Mouse (Mus musculus) limb, embryonic 11.5 days (tissue): ENCODE data around the gene Pusl1. TPM values are rescaled to one million over a fixed set of nuclear protein-coding genes. Genes with fewer than 3 reads are reported as not detected.

Source experiments
- ATAC-seq: fragments of 200-750 bp; cut with Nextera tagmentation; 2 replicates; pipeline ENCODE4 v1.8.0; 2017; ENCODE audit warnings: low read depth; ENCODE audit not compliant: insufficient number of reproducible peaks, low FRiP score, low TSS enrichment
- DNase-seq: peaks from one replicate; pipeline ENCODE4 v3.0.0-alpha.2; 2015; ENCODE audit warnings: low spot score
- H3K27ac ChIP-seq: fragments of 300-500 bp; sonication (generic); replicated peaks from 2 replicates; pipeline ENCODE4 v1.5.1; 2014; ENCODE audit warnings: low read depth, mild to moderate bottlenecking, low read length
- H3K27me3 ChIP-seq: fragments of 300-500 bp; sonication (generic); 2 replicates; pipeline ENCODE4 v1.6.1; 2014; ENCODE audit warnings: mild to moderate bottlenecking, low read length, mixed read lengths; ENCODE audit not compliant: control insufficient read depth, insufficient read depth
- H3K36me3 ChIP-seq: fragments of 300-500 bp; sonication (generic); 2 replicates; pipeline ENCODE4 v1.6.1; 2014; ENCODE audit warnings: mild to moderate bottlenecking, low read length, moderate library complexity, mixed read lengths; ENCODE audit not compliant: control insufficient read depth, insufficient read depth
- H3K4me1 ChIP-seq: fragments of 300-500 bp; sonication (generic); 2 replicates; pipeline ENCODE4 v1.6.1; 2014; ENCODE audit warnings: low read length, mixed read lengths; ENCODE audit not compliant: control insufficient read depth, insufficient read depth
- H3K4me2 ChIP-seq: fragments of 300-500 bp; sonication (generic); 2 replicates; pipeline ENCODE4 v1.6.1; 2014; ENCODE audit warnings: low read depth, mild to moderate bottlenecking, moderate library complexity; ENCODE audit not compliant: severe bottlenecking
- H3K4me3 ChIP-seq: fragments of 300-500 bp; sonication (generic); 2 replicates; pipeline ENCODE4 v1.5.1; 2014; ENCODE audit warnings: low read depth, low read length
- H3K9ac ChIP-seq: fragments of 300-500 bp; sonication (generic); 2 replicates; pipeline ENCODE4 v1.6.1; 2014; ENCODE audit warnings: mild to moderate bottlenecking, low read length
- H3K9me3 ChIP-seq: fragments of 300-500 bp; sonication (generic); 2 replicates; pipeline ENCODE4 v1.6.1; 2016; ENCODE audit warnings: low read length; ENCODE audit not compliant: control insufficient read depth
- WGBS: fragments of 180-500 bp; shearing (Covaris S2); extraction: QIAGEN DNeasy Blood & Tissue Kit; methylation state at CpG from one replicate; pipeline ENCODE4 v1.1.7; 2014; 5-methylcytosine and 5-hydroxymethylcytosine counted together
- polyA plus RNA-seq: library from polyadenylated mRNA; unstranded; fragments of >200 nt; fragmentation: Nextera tagmentation; extraction: Ambion mirVana; gene quantifications from 2 replicates; pipeline ENCODE4 v1.2.1, GENCODE M21; 2014

The Pusl1 gene
- polyA plus RNA-seq, 1 experiment from 2014 or later: 45.5 TPM

DNA sequence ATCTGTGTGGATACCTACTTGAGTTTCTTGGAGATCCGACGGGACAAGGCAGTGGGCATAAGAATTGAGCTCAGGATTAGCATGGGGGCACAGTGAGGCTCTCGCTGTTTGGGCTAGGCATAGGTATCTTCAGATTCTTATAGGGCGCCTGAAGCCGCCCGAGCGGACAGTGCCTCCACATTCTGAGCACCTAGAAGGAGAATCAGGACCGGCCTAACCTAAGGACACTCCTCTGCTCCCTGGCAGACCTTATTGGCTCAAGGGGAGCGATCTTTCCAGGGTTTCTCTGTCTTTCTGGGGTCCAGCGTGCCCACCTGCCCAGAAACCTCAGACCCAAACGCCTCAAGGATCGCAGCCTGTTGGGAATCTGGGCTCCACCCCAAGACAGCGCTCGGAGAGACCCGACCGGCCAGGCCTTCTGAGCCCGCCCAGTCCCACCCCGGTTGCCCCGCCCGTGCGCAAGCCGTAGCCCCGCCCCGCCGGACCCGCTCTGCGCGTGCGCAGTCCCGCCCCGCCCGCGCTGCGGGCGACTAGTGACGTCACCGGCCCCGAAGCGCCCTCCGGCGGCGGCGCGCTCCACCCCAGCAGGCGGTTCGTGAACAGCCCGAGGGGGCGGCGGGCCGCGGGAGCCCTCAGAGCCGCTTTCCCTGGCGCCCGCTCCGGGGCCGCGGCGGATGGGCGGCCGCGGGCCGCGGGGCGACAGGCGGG, 44.6 kb downstream of the Pusl1 start, which contains the start of gene Dvl1:
Dvl1 (plus strand) TSS at position 532 of the 708 bp plus-strand sequence.
- WGBS: 3% methylated on average over 42 of the region's 65 CpGs
- DNase-seq (peak; percentile 95), ATAC-seq (peak; percentile 85)
- Histone ChIP-seq H3K36me3 (no peaks in the 10 kb centered on the region), H3K27me3 (no peaks in the 10 kb centered on the region), H3K27ac (0 out of 2 replicates have a peak within 1 kb of the TSS, but pooled peaks have one; percentile 1), H3K9ac (peak within 1 kb of the TSS; percentile 63), H3K4me2 (peak within 1 kb of the TSS; percentile 85), H3K4me3 (peak within 1 kb of the TSS; percentile 76), H3K4me1 (peaks cover 9% of the 10 kb centered on the region), H3K9me3 (no peaks in the 10 kb centered on the region)

DNA sequence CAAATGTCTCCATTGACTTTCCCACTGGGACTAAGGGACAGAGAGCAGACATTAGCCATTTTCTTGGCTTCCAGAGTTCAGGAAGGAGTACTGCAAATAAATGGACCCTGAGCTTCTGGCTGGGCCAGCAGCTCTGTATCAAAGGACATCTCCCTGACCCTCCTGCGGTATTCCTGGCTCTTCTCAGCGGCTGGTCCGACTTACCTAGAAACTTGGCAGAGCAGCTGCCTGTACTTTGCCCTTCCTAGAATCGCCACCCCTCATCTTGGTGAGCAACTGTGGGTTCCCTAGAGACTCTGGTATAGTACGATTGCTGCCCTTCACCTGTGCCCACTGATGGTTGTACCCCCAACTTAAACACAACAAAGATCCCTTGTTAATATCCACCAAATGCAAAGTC, 48.4 kb downstream of the Pusl1 start:
- H3K4me1 ChIP-seq: peaks cover 16% of the 10 kb centered on the region

DNA sequence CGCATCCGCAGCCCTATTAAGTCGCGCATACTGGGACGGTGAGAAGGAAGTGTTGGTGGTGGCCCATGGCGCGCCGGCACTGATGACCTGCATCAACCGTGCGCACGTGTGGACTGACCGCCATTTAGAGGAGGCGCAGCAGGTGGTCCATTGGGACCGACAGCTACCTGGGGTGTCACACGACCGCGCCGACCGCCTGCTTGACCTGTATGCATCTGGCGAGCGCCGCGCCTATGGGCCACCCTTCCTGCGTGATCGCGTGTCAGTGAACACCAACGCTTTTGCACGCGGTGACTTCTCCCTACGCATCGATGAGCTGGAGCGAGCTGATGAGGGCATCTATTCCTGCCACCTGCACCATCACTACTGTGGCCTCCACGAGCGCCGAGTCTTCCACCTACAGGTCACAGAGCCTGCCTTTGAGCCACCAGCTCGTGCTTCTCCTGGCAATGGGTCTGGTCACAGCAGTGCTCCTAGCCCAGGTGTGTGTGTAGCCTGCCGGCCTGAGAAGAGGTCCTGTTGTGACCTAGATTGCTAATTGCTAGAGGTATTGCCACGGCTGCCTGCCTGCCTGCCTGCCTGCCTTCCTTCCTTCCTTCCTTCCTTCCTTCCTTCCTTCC, 49.8 kb downstream of the Pusl1 start:
- ATAC-seq (0 out of 2 replicates have a peak, but pooled peaks have one; percentile 5), DNase-seq (no peak)
- Histone ChIP-seq H3K4me3 (no peak overlapping the region), H3K4me1 (peaks cover 11% of the 10 kb centered on the region), H3K27ac (no peak overlapping the region), H3K27me3 (no peaks in the 10 kb centered on the region; the same call in 1 of the 2 replicates), H3K9ac (no peak overlapping the region), H3K9me3 (no peaks in the 10 kb centered on the region), H3K36me3 (no peaks in the 10 kb centered on the region), H3K4me2 (peak overlapping the region; percentile 55; the same call in 1 of the 2 replicates)
- 40% methylated on average over 38 of the region's 38 CpGs for WGBS

More for the DNA sequence above, 48.4 kb downstream of the Pusl1 start:
- H3K27me3 ChIP-seq: no peaks in the 10 kb centered on the region; the same call in 1 of the 2 replicates
- H3K9ac ChIP-seq: no peak overlapping the region
- no peaks in the 10 kb centered on the region for H3K9me3 ChIP-seq
- whole genome bisulfite sequencing: 88% methylated on average over 5 of the region's 5 CpGs
- no peak for ATAC-seq
- H3K4me3 ChIP-seq: no peak overlapping the region
- no peak overlapping the region for H3K27ac ChIP-seq
- H3K36me3 ChIP-seq: no peaks in the 10 kb centered on the region
- DNase-seq: no peak
- no peak overlapping the region for H3K4me2 ChIP-seq

- peak; percentile 55 for DNase-seq
- H3K4me1 ChIP-seq: peaks cover 11% of the 10 kb centered on the region
- H3K36me3 ChIP-seq: no peaks in the 10 kb centered on the region
- ATAC-seq: 0 out of 2 replicates have a peak, but pooled peaks have one; percentile 35
- peak overlapping the region; percentile 55 for H3K4me2 ChIP-seq
- peak overlapping the region; percentile 46 for H3K4me3 ChIP-seq
- H3K27me3 ChIP-seq: no peaks in the 10 kb centered on the region; the same call in 1 of the 2 replicates
- H3K9ac ChIP-seq: peak overlapping the region; percentile 47
- H3K9me3 ChIP-seq: no peaks in the 10 kb centered on the region
- WGBS: under 1% methylated on average over 32 of the region's 32 CpGs
- no peak overlapping the region for H3K27ac ChIP-seq
These were observed 50.6 kb downstream of the Pusl1 start for GRCm38 (mm10) chr4:155841003-155841454.

DNA sequence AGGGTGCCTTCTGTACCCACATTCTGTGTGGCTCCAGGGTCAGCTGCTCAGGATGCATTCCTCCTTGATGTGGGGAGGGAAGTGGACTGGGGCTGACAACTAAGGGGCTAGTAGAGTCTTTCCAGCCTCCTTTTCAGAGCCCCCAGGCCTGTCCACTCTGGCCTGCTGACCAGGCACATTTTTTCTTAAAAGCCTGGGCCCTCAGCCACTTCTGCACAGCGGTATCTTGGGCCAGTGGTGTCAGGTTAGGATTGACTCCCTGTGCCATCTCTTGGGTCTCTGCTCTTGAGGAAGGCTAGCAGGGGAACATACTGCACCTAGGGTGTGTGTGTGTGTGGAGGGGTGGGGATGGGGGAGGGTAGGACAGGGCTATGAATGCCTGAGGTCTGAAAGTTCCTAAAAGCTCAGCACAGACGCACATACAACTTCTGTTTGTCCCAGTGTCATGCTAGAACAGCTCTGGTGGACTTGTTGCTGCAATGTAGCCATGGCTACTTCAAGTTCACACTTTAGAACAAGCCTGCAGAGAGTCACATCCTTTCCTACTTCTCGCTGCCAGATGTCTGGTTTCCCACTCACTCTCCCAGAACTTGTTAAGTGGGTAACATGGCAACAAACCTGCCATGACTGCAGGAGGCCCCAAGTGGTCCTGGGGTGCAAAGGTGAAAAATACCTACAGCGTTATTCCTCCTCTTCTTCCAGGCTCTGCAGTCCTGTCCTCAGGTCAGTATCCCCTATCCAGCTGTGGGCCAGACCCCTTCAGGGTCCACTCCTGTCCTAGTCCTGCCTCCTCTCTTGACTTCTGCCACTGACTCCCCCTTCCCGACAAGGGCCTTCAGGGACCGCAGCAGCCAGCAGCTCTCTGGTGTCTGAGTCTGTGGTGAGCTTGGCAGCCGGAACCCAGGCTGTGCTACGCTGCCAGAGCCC, 51.2 kb downstream of the Pusl1 start:
- peak overlapping the region; percentile 55 for H3K4me2 ChIP-seq
- H3K27ac ChIP-seq: peak overlapping the region; percentile 38; the same call in 1 of the 2 replicates
- H3K27me3 ChIP-seq: no peaks in the 10 kb centered on the region; the same call in 1 of the 2 replicates
- H3K9me3 ChIP-seq: no peaks in the 10 kb centered on the region
- peaks cover 11% of the 10 kb centered on the region for H3K4me1 ChIP-seq
- peak overlapping the region; percentile 60 for H3K9ac ChIP-seq
- 0 out of 2 replicates have a peak, but pooled peaks have one; percentile 13 for ATAC-seq
- H3K36me3 ChIP-seq: no peaks in the 10 kb centered on the region
- peak overlapping the region; percentile 46 for H3K4me3 ChIP-seq
- no peak for DNase-seq
- 5% methylated on average over 8 of the region's 8 CpGs for WGBS

GRCm38 (mm10) chr4:155839483-155839910, 52.1 kb downstream of the Pusl1 start, which contains the start of gene Mxra8:
Mxra8 (plus strand) TSS chr4:155839680.
- Histone ChIP-seq H3K9ac (peak within 1 kb of the TSS; percentile 60), H3K4me2 (peak within 1 kb of the TSS; percentile 55), H3K9me3 (no peaks in the 10 kb centered on the region), H3K27me3 (no peaks in the 10 kb centered on the region; the same call in 1 of the 2 replicates), H3K27ac (peak within 1 kb of the TSS; percentile 38), H3K4me1 (peaks cover 11% of the 10 kb centered on the region), H3K4me3 (peak within 1 kb of the TSS; percentile 46), H3K36me3 (no peaks in the 10 kb centered on the region)
- peak; percentile 86 for DNase-seq
- peak; percentile 89 for ATAC-seq
- WGBS: 1% methylated on average over 16 of the region's 16 CpGs

- peaks cover 11% of the 10 kb centered on the region for H3K4me1 ChIP-seq
- H3K4me3 ChIP-seq: no peak overlapping the region
- ATAC-seq: no peak
- no peak for DNase-seq
- H3K9ac ChIP-seq: no peak overlapping the region
- H3K36me3 ChIP-seq: no peaks in the 10 kb centered on the region
- WGBS: 54% methylated on average over 8 of the region's 8 CpGs
- no peaks in the 10 kb centered on the region for H3K9me3 ChIP-seq
- H3K4me2 ChIP-seq: no peak overlapping the region
- no peak overlapping the region for H3K27ac ChIP-seq
- H3K27me3 ChIP-seq: no peaks in the 10 kb centered on the region; the same call in 1 of the 2 replicates
These were observed 53.1 kb downstream of the Pusl1 start for GRCm38 (mm10) chr4:155838187-155839153.
